Mouse (Mus musculus): ENCODE measurements around the gene Dhx8.

Gene Dhx8

DNA sequence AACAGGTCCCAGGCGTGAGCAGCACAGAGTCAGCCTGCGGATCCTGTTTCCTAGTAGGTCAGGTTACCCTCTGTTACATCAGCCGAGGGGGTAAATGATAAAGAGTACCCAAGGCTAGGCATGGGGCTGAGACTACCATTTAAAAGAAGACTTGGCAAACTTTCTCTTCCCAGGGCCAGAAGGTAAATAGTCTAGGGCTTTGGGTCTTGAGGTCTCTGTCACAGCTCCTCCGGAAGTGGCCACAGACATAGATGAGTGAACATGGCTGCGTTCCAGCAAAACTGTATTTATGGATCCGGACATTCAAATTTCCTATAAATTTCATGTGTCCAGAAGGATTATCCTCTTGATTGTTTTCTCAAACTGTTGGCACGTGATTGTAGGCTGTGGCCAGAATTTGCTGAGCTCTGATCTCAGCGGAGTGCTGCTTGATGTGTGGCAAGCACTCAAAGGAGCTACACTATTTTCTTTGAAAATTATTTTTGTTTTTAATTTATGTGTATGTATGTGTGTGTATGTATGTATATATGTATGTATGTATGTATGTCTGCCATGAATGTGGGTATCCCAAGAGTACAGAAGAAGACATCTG is 72.5 kb downstream of the Dhx8 start:
- DNase-seq = no peak

DNA sequence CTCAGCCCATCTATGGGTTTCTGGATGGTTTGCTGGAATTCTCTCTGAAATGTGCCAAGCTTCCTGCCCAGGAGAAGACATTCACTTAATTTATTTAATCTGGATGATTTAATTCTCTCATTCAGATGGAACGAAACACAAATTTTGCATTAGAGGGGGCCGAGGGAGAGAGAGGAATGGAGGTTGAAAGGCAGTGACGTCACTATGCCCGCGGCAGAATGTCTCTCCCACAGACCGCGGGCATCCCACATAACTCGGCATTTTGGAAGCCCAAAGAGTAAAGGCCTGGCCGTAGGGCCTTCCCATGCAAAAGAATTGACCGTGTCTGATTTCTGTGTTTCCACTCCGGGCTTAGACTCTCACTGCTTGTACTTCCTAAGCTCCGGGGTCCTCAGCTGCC is 74.0 kb downstream of the Dhx8 start:
- no peak for DNase-seq

DNA sequence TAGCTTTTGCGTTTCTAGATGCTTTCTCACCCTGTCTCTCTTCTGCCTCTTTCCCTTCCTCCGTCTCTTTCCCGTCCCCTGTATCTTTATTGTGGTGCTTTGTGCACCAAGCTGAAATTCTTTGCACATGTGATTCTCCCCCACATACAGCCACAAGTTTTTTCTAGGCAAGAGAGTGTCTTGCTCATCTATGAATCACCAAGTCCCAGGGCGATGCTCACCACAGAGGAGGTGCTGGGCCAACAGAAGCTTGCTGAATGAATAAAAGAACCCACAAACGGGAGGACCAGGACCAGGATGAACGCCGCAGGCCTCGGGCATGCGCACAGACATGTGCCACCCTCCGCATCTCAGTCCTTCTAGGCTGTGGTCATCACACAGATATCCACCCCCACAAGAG is 74.5 kb downstream of the Dhx8 start:
- DNase-seq = no peak

DNA sequence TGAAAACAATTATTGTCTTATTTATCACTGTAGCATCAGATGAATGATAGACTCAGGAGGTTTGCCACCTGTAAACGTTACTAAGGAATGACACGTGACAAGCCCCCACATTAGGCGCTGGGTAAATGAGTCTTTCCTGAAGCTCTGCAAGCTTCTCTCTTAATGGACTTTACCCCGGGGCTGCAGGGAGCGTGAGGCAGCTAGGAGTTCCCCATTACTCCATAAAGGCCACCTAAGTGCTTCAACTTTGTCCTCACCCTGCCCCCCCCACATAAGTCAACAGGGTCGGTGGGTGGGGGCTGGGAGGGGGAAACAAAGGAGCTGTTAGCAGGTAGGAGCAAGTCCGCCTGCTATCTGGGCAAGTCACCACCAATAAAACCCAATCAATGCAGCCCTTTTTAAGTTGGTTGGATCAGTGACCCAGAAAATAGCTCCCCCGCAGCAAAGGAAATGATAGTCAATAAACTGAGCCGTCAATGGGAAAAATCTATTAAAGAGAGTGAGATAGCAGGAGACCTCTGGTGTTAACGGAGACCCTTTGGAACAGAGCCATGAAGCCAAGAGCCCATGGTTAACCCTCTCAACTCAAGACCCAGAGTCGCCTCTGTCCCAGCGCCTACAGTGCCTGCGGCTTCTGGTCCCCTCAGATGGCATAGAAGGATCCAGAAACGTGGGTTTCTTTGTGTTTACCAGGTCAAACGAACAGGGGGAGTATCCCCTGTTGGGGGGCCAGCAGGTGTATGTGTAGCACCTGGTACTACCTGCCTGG is 76.5 kb downstream of the Dhx8 start:
- no peak for DNase-seq

DNA sequence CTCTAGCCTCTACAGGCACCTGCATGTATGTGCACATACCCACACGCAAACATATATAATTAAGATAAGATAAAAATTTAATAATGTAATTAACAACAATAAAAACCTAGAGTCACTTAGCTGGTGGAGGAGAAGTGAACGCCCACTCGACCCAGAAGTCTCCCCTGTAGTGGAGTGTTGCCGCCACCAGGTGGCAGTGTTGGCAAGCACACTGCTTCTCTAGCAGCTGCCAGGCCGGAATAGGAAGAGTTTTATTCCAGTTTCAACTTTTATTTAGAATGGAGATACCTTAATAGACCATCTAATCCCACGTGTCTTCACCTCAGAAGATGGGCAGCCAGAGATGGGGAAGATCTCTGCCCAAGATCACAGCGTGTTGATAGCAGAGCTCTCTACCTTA is 80.5 kb downstream of the Dhx8 start:
- DNase-seq = peak; percentile 20 to 34

DNA sequence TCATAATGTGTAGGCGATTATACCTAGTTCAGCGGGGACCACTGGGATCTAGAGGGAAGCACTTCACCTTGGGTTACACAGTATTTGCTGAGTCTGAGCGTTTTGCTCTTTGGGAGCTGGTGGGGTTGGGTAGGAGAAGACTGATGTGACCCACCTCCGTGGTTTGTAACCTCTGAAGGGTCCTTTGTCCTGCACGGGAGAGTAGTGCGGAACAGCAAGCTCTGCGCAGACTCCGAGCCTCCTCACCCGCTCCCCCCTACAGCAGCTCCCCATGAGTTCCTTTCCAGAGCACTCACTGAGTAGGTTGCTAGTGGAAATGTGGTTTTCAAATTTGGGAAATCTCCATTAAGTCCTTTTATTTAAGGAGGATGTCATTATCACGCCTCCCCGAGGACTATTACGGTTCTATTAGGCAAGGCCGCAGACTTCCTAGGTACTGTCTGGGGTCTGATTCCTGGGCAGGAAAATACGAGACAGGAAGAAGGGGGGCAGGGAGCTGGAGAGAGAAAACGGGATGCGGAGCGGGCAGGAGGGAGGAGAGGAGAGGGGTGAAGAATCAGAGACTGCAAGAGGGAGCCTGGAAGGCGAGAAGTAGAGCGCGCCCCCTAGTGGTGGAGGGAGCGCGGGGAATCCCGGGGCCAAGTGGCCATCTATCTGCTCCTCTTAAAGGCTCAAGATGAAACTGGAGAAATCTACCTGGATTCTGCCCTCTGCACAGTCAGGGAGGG is 81.8 kb downstream of the Dhx8 start:
- peak; percentile 7 to 21 for DNase-seq

DNA sequence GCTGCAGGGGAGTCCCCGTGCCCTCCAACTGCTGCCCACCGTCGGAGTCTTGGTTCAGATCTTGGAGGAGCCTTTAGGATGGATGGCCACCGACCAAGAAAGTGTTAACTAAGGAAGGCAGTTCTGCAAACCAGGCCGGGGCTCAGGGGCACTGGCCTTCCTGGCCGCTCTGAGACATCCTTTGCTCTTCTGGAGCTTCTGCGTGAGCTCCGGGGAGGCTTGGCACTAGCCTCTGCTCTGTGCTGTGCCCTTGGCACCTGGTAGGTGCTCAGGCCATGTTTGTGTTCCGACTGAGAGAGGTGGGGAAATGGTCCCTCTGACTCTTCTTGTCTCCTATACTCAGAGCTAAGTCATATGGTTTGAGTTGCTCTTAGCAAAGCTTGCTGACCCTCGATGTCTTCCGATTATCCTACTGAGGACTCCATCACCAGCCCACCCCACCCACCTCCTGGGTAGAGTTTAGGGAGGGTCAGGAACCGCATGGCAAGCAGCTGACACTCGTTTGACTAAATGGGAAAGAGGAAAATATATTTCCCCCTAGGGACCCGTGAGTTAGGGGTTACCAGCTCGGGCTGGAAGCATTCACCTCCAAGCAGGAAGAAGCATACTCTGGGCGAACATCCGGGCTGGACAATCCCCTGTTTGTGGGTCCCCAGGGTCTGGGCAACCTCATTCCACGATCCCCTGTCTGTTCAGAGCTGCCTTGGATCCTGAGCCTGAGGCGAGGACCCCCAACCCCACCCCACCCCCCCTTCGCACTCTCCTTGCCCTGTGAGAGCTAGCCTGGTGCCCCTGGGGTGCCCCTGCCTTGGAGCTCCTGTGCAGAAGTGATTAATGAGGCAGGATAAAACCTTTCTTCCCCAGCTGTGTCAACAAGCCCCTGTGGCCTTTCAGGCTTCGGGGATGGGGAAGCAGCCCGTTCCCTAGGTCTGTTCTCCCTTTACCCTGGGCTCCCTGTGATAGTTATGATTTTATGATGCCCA is 82.7 kb downstream of the Dhx8 start:
- no peak for DNase-seq

All from thymus, adult 18-20 months (tissue).